Mouse (Mus musculus) ovary, postnatal 10 days (tissue): ENCODE data around the gene Psmd13.

ENCODE experiments used
- DNase-seq: peaks from one replicate; pipeline ENCODE4 v3.0.0; 2022; ENCODE audit warnings: low spot score

The Psmd13 gene

GRCm38 (mm10) chr7:140907697-140908096 is 25.9 kb downstream of the Psmd13 start:
- DNase-seq = no peak

- no peak for DNase-seq
Measured at GRCm38 (mm10) chr7:140908181-140908580, 26.4 kb downstream of the Psmd13 start.

GRCm38 (mm10) chr7:140908634-140909107 is 26.9 kb downstream of the Psmd13 start:
- DNase-seq = peak; percentile 49

- no peak for DNase-seq
Measured at GRCm38 (mm10) chr7:140912293-140912692, 30.5 kb downstream of the Psmd13 start.

- no peak for DNase-seq
Measured at GRCm38 (mm10) chr7:140912846-140913482, 31.2 kb downstream of the Psmd13 start.

GRCm38 (mm10) chr7:140914031-140914690 is 32.4 kb downstream of the Psmd13 start:
- DNase-seq = no peak

GRCm38 (mm10) chr7:140919911-140920310 is 38.1 kb downstream of the Psmd13 start:
- no peak for DNase-seq

GRCm38 (mm10) chr7:140920418-140921029 is 38.8 kb downstream of the Psmd13 start, which contains the start of gene Nlrp6:
Nlrp6 (plus strand) TSS chr7:140920902.
- DNase-seq = no peak

GRCm38 (mm10) chr7:140921225-140921975 is 39.6 kb downstream of the Psmd13 start:
- no peak for DNase-seq

GRCm38 (mm10) chr7:140922398-140923069 is 40.8 kb downstream of the Psmd13 start:
- DNase-seq = no peak

GRCm38 (mm10) chr7:140923070-140923775 is 41.5 kb downstream of the Psmd13 start:
- DNase-seq = no peak

GRCm38 (mm10) chr7:140927181-140927580 is 45.4 kb downstream of the Psmd13 start:
- DNase-seq = no peak

GRCm38 (mm10) chr7:140938436-140938835 is 56.7 kb downstream of the Psmd13 start:
- DNase-seq = no peak

- no peak for DNase-seq
Measured at GRCm38 (mm10) chr7:140938896-140939295, 57.1 kb downstream of the Psmd13 start.

GRCm38 (mm10) chr7:140939669-140940171 is 58.0 kb downstream of the Psmd13 start:
- DNase-seq = no peak

- DNase-seq = peak; percentile 67
Measured at GRCm38 (mm10) chr7:140941222-140942051, 59.7 kb downstream of the Psmd13 start, which contains the start of gene Pgghg. Pgghg (plus strand) TSS chr7:140941391.

GRCm38 (mm10) chr7:140942341-140942740 is 60.6 kb downstream of the Psmd13 start:
- DNase-seq = no peak

- no peak for DNase-seq
Measured at GRCm38 (mm10) chr7:140942811-140943210, 61.0 kb downstream of the Psmd13 start.

GRCm38 (mm10) chr7:140943356-140943755 is 61.6 kb downstream of the Psmd13 start:
- no peak for DNase-seq

- no peak for DNase-seq
Measured at GRCm38 (mm10) chr7:140944236-140944635, 62.5 kb downstream of the Psmd13 start.
